Mouse (Mus musculus): ENCODE results near the gene Nkx1-2.

Gene Nkx1-2

DNA sequence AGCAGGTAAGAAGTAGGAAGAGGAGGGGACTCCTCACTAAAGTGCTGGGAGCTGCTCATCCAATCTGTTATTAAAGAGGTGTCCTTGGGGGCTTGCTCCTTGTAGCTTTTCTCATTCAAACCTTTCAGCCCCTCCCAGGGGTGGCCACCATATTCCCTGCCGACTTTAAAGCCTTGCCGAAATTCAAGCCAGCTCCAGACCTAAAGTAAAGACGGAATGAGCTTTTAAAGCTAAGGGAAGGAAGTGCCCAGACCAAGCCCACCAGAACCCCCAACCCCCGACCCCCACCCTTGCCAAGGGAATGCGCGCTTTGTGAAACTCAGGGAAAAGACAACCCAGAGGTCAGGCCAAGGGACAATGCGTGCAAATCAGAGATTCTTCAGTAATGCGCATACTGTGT lies 1.5 kb upstream of the Nkx1-2 start:
- no peak for DNase-seq

DNA sequence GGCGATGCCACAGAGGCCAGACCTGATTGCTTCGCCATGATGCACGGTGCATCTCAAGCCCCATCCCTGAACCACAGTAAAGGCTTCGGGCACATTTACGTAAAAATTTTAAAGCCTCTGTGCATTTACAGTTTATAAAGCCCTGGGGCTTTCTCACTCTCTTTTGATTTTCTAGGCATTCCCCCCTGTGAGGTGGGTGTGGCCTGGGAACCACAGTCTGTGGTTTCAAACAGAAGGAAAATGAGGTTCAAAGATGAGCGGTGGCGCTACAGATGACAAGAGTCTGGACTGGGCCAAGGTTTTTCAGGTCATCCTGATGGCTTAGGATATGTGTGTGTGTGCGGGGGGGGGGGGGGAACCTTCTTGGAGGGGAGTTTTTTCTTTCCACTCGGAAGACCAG lies 589 bp upstream of the Nkx1-2 start:
- no peak for DNase-seq

- DNase-seq: no peak
These were observed 2.0 kb downstream of the Nkx1-2 start for GRCm38 (mm10) chr7:132597251-132598041.

- DNase-seq: no peak
These were observed 2.7 kb downstream of the Nkx1-2 start for GRCm38 (mm10) chr7:132596557-132597250.

DNA sequence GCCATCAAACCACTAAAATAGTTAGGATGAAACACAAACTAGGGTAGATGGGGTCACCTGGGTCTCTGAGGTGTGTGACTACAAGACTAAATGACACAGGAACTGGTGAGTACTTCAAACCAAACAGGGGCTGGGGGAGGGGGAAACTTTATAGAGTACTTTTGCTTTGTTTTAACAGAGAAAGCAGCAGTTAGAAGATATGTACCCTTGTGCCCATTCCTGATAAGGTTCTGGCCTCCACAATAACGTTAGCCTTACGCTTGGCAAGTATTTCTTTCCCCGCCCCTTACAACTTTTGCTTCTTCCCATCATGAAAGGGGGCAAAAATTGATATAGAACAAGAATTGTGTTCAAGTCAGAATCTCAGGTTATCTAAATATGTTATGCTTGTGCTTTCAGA lies 3.6 kb downstream of the Nkx1-2 start:
- no peak for DNase-seq

DNA sequence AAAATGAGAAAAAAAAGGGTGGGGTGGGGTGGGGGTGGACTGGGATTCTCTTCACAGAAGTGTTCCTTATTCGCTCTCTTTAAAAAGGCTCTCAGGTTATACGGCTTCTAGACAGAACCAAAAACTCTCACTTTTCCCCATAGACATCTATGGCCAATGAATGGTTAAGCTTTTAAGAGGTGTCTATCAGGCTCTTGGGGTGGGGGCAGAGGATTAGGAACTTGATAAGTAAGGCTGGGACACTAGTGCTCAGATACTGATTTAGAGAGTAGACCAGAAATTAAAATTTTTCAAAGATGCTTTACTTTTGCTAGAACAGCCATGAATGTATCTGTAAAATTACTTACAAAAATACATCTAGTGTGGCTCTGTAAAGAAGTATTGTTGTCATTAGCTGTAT lies 5.1 kb downstream of the Nkx1-2 start:
- no peak for DNase-seq

DNA sequence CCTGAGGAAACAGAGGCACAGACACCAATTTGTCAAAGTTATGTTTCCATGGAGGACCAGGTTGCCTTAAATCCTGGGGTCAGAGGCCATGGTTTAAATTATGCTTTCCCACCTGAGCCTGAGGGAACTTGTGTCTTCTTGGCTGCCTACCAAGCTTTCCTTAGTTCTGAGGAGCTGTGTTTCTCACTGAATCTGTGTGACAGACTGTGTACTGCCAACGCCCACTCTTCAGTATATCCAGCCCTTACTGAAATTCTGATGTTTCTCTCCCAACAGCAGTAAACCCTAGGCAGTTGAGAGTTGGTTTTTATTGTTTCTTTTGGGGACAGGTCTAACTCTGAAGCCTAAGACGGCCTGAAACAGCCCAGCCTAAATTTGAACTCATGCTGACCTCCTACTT lies 5.7 kb downstream of the Nkx1-2 start:
- no peak for DNase-seq

- DNase-seq: no peak
These were observed 9.8 kb downstream of the Nkx1-2 start for GRCm38 (mm10) chr7:132589610-132590009.

DNA sequence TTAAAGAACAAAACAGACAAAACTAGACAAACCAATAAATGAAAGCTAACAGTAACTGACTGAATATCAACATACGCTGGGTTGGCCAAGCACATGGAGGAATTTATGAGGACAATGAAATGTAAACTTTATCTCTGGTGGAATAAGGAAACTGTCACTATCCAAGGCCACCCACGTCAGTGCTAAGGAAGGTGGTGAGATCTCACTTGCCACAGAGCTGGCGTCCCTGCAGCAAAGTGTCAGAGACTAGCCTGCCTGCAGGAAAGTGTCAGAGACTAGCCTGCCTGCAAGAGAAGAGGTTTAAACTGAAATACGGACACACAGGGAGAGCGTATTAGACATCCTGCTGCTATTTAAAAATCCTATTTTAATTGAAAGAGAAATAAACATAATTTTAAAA lies 12.3 kb downstream of the Nkx1-2 start:
- DNase-seq: no peak

DNA sequence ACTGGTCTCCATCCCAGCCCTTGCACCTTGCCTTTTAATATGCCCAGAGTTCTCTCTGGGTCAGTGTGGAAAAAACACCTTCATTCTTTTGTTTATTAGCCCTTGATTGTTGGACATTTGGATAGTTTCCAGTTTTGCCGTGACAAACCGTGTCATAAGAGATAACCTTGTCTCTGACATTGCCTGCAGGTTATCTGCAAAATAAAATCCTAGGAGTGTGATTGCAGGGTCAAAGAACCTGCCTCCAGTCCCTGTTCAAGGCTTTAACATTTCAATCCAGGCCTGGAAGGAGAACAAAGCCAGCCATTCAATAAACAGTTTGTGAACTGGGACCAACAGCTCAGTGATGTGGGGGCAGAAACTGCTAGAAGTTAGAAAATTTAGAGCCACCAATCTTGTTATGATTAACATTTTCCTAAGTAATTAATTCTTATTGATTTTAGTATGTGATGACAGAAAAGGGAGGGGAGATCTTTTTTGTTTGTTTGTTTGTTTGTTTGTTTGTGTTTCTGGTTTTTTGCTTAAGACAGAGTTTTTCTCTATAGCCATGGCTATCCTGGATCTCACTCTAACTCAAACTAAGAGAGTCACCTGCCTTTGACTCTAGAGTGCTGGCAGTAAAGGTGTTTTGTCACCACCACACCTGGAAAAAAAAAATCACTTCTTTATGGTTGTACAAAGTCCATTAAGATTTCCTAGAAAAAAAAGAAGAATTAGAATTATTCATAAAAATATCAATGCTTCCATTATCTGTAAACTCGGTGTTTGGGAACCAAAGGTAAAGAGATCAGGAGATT lies 13.5 kb downstream of the Nkx1-2 start:
- no peak for DNase-seq

- no peak for DNase-seq
These were observed 18.0 kb downstream of the Nkx1-2 start for GRCm38 (mm10) chr7:132581441-132581840.

GRCm38 (mm10) chr7:132580511-132580910 lies 18.9 kb downstream of the Nkx1-2 start:
- no peak for DNase-seq

DNA sequence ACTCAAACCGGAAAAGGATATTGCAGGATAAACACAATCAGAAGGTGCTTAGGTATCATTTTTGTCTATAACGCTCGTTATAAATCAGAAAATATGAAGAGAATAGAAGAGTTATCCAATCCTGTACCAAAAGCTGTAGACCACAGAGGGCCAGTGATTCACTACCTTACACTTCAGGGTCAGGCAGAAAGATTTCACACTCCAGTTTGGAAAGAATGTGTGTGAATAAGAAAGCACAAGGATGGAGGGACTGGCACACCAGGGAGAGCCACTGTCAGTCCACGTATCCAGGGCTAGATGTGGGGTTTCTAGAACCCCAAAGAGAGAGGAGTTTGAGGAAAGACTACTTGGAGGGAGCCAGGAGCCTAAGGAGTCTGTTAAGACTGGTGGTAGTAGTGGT lies 22.5 kb downstream of the Nkx1-2 start:
- DNase-seq: no peak

- DNase-seq: peak; percentile 92
These were observed 23.3 kb downstream of the Nkx1-2 start, which contains the start of gene Oat for GRCm38 (mm10) chr7:132576116-132576650. TSS of gene Oat (minus strand) at chr7:132576398.

GRCm38 (mm10) chr7:132575623-132576022 lies 23.8 kb downstream of the Nkx1-2 start:
- peak; percentile 85 for DNase-seq

DNA sequence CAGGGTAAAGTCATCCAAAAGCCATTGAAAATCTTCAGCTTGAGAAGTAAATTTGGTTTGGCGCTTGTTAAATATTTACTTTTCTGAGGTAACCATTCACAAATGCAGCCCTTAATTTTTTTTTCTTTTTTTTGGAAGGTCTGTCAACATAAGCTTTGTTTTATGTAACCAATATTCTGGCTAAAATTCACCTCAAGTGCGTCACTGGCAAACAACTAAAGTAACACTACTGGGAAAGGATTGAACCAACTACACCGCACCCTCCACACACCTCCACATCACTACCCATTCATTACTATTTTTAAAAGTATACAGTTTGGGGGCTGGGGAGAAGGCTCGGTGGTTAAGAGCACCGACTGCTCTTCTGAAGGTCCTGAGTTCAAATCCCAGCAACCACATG lies 24.8 kb downstream of the Nkx1-2 start:
- DNase-seq: no peak

GRCm38 (mm10) chr7:132573205-132573604 lies 26.2 kb downstream of the Nkx1-2 start:
- DNase-seq: no peak

- no peak for DNase-seq
These were observed 26.7 kb downstream of the Nkx1-2 start for GRCm38 (mm10) chr7:132572738-132573137.

GRCm38 (mm10) chr7:132571481-132571880 lies 28.0 kb downstream of the Nkx1-2 start:
- DNase-seq: no peak

- DNase-seq: no peak
These were observed 29.4 kb downstream of the Nkx1-2 start for GRCm38 (mm10) chr7:132570071-132570470.

DNA sequence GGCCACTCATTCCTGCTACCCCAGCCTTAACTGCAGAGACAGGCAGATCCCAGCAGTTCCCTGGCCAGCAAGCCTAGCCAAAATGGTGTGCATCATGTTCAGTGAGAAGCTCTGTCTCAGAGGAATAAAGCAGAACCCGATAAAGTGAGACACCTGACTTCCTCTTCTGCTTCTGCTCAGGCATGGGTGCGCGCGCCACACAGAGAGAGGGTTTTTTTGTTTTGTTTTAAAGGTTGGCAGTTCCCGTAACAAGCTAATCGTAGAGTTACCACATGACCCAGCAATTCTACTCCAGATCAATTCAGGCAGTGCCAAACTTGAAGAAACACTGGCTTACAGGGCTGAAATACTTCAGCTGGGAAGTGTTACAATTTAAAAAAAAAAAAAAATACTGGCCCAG lies 30.6 kb downstream of the Nkx1-2 start:
- no peak for DNase-seq

GRCm38 (mm10) chr7:132565831-132566230 lies 33.6 kb downstream of the Nkx1-2 start:
- no peak for DNase-seq

GRCm38 (mm10) chr7:132559138-132559766 lies 40.2 kb downstream of the Nkx1-2 start:
- no peak for DNase-seq
